Mouse (Mus musculus) heart, postnatal 0 days (tissue): ENCODE measurements around the gene Cpa4. TPM values are rescaled to one million over a fixed set of nuclear protein-coding genes. Genes with fewer than 3 reads are reported as not detected.

ENCODE experiments used
- ATAC-seq: fragments of 200-750 bp; cut with Nextera tagmentation; 2 replicates; pipeline ENCODE4 v1.8.0; 2017; ENCODE audit warnings: low read depth, moderate number of reproducible peaks, moderate library complexity; ENCODE audit not compliant: insufficient read depth
- DNase-seq: peaks from one replicate; pipeline ENCODE4 v3.0.0-alpha.2; 2016; ENCODE audit warnings: low spot score
- H3K27ac ChIP-seq: fragments of 300-500 bp; sonication (generic); 2 replicates; pipeline ENCODE4 v1.5.1; 2014; ENCODE audit warnings: low read depth, mild to moderate bottlenecking
- H3K27me3 ChIP-seq: fragments of 300-500 bp; sonication (generic); 2 replicates; pipeline ENCODE4 v1.6.1; 2014; ENCODE audit warnings: low read length, mixed read lengths; ENCODE audit not compliant: control insufficient read depth, insufficient read depth
- H3K36me3 ChIP-seq: fragments of 300-500 bp; sonication (generic); replicated peaks from 2 replicates; pipeline ENCODE4 v1.6.1; 2014; ENCODE audit warnings: low read length, mixed read lengths; ENCODE audit not compliant: control insufficient read depth, insufficient read depth
- H3K4me1 ChIP-seq: fragments of 300-500 bp; sonication (generic); 2 replicates; pipeline ENCODE4 v1.6.1; 2014; ENCODE audit warnings: antibody characterized with exemption; ENCODE audit not compliant: control insufficient read depth, insufficient read depth
- H3K4me2 ChIP-seq: fragments of 300-500 bp; sonication (generic); 2 replicates; pipeline ENCODE4 v1.6.1; 2014; ENCODE audit warnings: low read depth, mild to moderate bottlenecking, low read length, moderate library complexity
- H3K4me3 ChIP-seq: fragments of 300-500 bp; sonication (generic); 2 replicates; pipeline ENCODE4 v1.5.1; 2014; ENCODE audit warnings: low read depth, low read length
- H3K9ac ChIP-seq: fragments of 300-500 bp; sonication (generic); replicated peaks from 2 replicates; pipeline ENCODE4 v1.6.1; 2014; ENCODE audit warnings: low read depth, low read length, mixed read lengths
- H3K9me3 ChIP-seq: fragments of 300-500 bp; sonication (generic); replicated peaks from 2 replicates; pipeline ENCODE4 v1.6.1; 2016; ENCODE audit warnings: low read length; ENCODE audit not compliant: control insufficient read depth
- CTCF ChIP-seq: IDR thresholded peaks from 2 replicates; pipeline ENCODE4 v1.5.1; 2016; ENCODE audit warnings: antibody characterized with exemption, control low read depth, low read depth
- EP300 ChIP-seq: IDR thresholded peaks from 2 replicates; pipeline ENCODE4 v1.6.1; 2016; ENCODE audit warnings: antibody characterized with exemption, low read depth
- WGBS: fragments of 180-500 bp; shearing (Covaris S2); extraction: QIAGEN DNeasy Blood & Tissue Kit; methylation state at CpG from one replicate; pipeline ENCODE4 v1.1.7; 2014; 5-methylcytosine and 5-hydroxymethylcytosine counted together
- polyA plus RNA-seq: library from polyadenylated mRNA; unstranded; fragments of >200 nt; fragmentation: Nextera tagmentation; extraction: Ambion mirVana; gene quantifications from 2 replicates; pipeline ENCODE4 v1.2.1, GENCODE M21; 2015
- total RNA-seq: library from RNA; depleted of rRNA; stranded (reverse); fragments of >200 nt; gene quantifications from 2 replicates; pipeline ENCODE4 v1.2.3, GENCODE M21; 2014; ENCODE audit warnings: low replicate concordance

Cpa4 gene
- total and polyA plus RNA-seq, 2 experiments from 2014 or later, result 0.23 to 0.46 TPM

DNA sequence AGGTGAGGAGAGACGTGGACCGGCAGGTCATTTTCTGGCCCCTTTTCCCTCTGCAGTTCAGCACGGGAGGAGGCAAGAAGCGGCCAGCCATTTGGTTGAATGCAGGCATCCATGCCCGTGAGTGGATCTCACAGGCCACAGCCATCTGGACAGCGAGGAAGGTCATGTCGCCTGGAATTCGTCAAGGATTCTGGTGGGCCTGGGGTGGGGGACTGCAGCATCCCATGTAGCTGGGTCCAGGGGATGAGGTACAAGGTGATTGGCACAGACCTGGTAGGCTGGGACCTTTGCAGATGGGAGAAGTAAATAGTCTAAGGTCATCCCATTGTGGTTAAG lies 12.6 kb downstream of the Cpa4 start:
- Histone ChIP-seq H3K36me3 (no peaks in the 10 kb centered on the region), H3K9ac (no peak overlapping the region), H3K27ac (no peak overlapping the region), H3K4me3 (no peak overlapping the region), H3K27me3 (no peaks in the 10 kb centered on the region), H3K9me3 (no peaks in the 10 kb centered on the region), H3K4me1 (no peaks in the 10 kb centered on the region), H3K4me2 (no peak overlapping the region)
- ATAC-seq, result no peak
- 76% methylated on average over 8 of the region's 8 CpGs for WGBS
- DNase-seq, result no peak
- no peak for TF ChIP-seq CTCF
- no peak for TF ChIP-seq EP300

- Histone ChIP-seq H3K4me1 (peaks cover 8% of the 10 kb centered on the region; the same call in 1 of the 2 replicates), H3K9ac (no peak overlapping the region), H3K4me2 (no peak overlapping the region), H3K27me3 (no peaks in the 10 kb centered on the region), H3K9me3 (no peaks in the 10 kb centered on the region), H3K36me3 (no peaks in the 10 kb centered on the region), H3K27ac (no peak overlapping the region), H3K4me3 (no peak overlapping the region)
- WGBS, result 52% methylated on average over 7 of the region's 7 CpGs
- DNase-seq (no peak), ATAC-seq (no peak)
- no peak for TF ChIP-seq EP300
- no peak for TF ChIP-seq CTCF
Observed at GRCm38 (mm10) chr6:30586886-30587442, 18.8 kb downstream of the Cpa4 start.

DNA sequence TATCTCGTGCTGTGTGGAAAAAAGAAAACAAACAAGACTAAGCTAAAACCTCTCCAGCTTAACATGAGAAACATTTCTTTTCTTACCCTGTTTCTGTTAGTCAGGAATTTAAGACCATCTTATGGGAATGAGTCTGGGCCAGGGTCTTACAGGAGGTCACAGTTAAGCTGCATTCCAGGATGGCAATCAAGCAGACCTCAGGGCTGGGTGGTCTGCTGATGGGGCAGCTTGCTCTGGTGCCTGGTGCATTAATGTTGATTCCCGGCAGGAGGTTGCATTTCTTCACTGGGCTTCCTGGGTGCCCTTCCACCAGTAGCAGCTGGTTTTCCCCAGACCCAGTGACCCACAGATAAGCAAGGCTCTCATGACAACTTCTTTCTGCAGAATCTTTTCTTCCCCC lies 21.6 kb downstream of the Cpa4 start:
- no peak for ATAC-seq
- H3K27ac ChIP-seq, result peak overlapping the region; percentile 51; the same call in 1 of the 2 replicates

DNA sequence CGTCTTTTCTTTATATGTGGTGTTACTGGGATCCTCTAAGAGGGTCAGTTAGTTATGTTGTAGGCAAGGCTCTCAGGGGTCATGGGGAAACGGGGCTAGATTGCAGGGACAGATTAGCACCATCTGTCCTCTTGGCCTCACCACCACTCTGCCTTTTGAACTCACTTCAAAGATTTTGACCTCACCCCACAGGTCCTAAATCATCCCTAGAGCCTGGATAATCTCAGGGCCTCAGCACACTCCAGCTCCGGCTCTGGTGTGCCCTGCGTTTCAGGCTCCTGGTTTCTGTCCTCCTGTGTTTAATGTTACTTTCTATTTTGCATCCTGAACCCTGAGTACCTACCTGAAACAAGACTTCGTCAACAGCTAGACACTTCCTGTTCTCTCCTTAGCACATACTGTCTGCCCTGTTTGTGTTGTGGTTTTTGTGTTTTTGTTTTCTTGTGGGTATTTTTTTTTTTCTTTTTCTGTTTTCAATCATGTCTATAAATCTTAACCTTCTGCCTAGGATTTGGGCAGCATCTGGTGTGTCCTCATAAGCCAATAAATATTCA lies 23.8 kb downstream of the Cpa4 start:
- DNase-seq (no peak), ATAC-seq (no peak)
- Histone ChIP-seq H3K27me3 (no peaks in the 10 kb centered on the region), H3K36me3 (no peaks in the 10 kb centered on the region), H3K4me3 (no peak overlapping the region), H3K27ac (no peak overlapping the region), H3K9me3 (no peaks in the 10 kb centered on the region), H3K4me1 (peaks cover 8% of the 10 kb centered on the region; the same call in 1 of the 2 replicates), H3K9ac (no peak overlapping the region), H3K4me2 (no peak overlapping the region)
- no peak for TF ChIP-seq EP300
- TF ChIP-seq CTCF, result no peak
- WGBS, result 64% methylated on average over 5 of the region's 5 CpGs

More for the DNA sequence above, 21.6 kb downstream of the Cpa4 start:
- DNase-seq, result no peak
- TF ChIP-seq CTCF (no peak), EP300 (no peak)
- no peak overlapping the region for H3K4me3 ChIP-seq
- 41% methylated on average over 2 of the region's 2 CpGs for WGBS
- H3K9ac ChIP-seq, result no peak overlapping the region
- peaks cover 8% of the 10 kb centered on the region; the same call in 1 of the 2 replicates for H3K4me1 ChIP-seq
- H3K4me2 ChIP-seq, result no peak overlapping the region
- no peaks in the 10 kb centered on the region for H3K9me3 ChIP-seq
- no peaks in the 10 kb centered on the region for H3K36me3 ChIP-seq
- no peaks in the 10 kb centered on the region for H3K27me3 ChIP-seq

GRCm38 (mm10) chr6:30592417-30592974 lies 24.3 kb downstream of the Cpa4 start:
- no peak overlapping the region for H3K9ac ChIP-seq
- H3K4me3 ChIP-seq, result no peak overlapping the region
- no peaks in the 10 kb centered on the region for H3K27me3 ChIP-seq
- ATAC-seq, result no peak
- 79% methylated on average over 10 of the region's 10 CpGs for WGBS
- TF ChIP-seq EP300, result no peak
- no peak for TF ChIP-seq CTCF
- H3K27ac ChIP-seq, result no peak overlapping the region
- DNase-seq, result no peak
- no peaks in the 10 kb centered on the region for H3K9me3 ChIP-seq
- no peaks in the 10 kb centered on the region for H3K36me3 ChIP-seq
- H3K4me2 ChIP-seq, result no peak overlapping the region
- H3K4me1 ChIP-seq, result peaks cover 8% of the 10 kb centered on the region; the same call in 1 of the 2 replicates
